Mouse (Mus musculus) heart, embryonic 13.5 days (tissue): ENCODE data around the gene Acad8. TPM values are rescaled to one million over a fixed set of nuclear protein-coding genes. Genes with fewer than 3 reads are reported as not detected.

Source experiments
- ATAC-seq: fragments of 200-750 bp; cut with Nextera tagmentation; 2 replicates; pipeline ENCODE4 v1.8.0; 2017; ENCODE audit warnings: moderate TSS enrichment; ENCODE audit not compliant: insufficient number of reproducible peaks, low FRiP score, low TSS enrichment; ENCODE audit errors: extremely low read depth
- H3K27ac ChIP-seq: fragments of 300-500 bp; sonication (generic); replicated peaks from 2 replicates; pipeline ENCODE4 v1.5.1; 2015; ENCODE audit warnings: moderate library complexity, mild to moderate bottlenecking, inconsistent platforms
- H3K27me3 ChIP-seq: fragments of 300-500 bp; sonication (generic); replicated peaks from 2 replicates; pipeline ENCODE4 v1.6.1; 2015; ENCODE audit warnings: mild to moderate bottlenecking, inconsistent platforms
- H3K36me3 ChIP-seq: fragments of 300-500 bp; sonication (generic); 2 replicates; pipeline ENCODE4 v1.6.1; 2015; ENCODE audit warnings: mild to moderate bottlenecking, inconsistent platforms
- H3K4me1 ChIP-seq: fragments of 300-500 bp; sonication (generic); 2 replicates; pipeline ENCODE4 v1.6.1; 2015; ENCODE audit warnings: inconsistent platforms
- H3K4me2 ChIP-seq: fragments of 300-500 bp; sonication (generic); 2 replicates; pipeline ENCODE4 v1.6.1; 2015; ENCODE audit warnings: inconsistent platforms, mild to moderate bottlenecking, moderate library complexity
- H3K4me3 ChIP-seq: fragments of 300-500 bp; sonication (generic); 2 replicates; pipeline ENCODE4 v1.5.1; 2015; ENCODE audit warnings: moderate library complexity, mild to moderate bottlenecking, inconsistent platforms
- H3K9ac ChIP-seq: fragments of 300-500 bp; sonication (generic); 2 replicates; pipeline ENCODE4 v1.6.1; 2015; ENCODE audit warnings: inconsistent platforms, mild to moderate bottlenecking, moderate library complexity
- H3K9me3 ChIP-seq: fragments of 300-500 bp; sonication (generic); 2 replicates; pipeline ENCODE4 v1.6.1; 2016; ENCODE audit warnings: inconsistent platforms
- WGBS: fragments of 180-500 bp; shearing (Covaris S2); methylation state at CpG from one replicate; pipeline ENCODE4 v1.1.7; 2015; ENCODE audit warnings: mixed read lengths; 5-methylcytosine and 5-hydroxymethylcytosine counted together
- polyA plus RNA-seq: library from polyadenylated mRNA; unstranded; fragments of >200 nt; fragmentation: Nextera tagmentation; extraction: Ambion mirVana; gene quantifications from 2 replicates; pipeline ENCODE4 v1.2.1, GENCODE M21; 2015

Acad8 gene
- polyA plus RNA-seq, 1 experiment from 2014 or later: 34.0 TPM

GRCm38 (mm10) chr9:27006866-27007265 is 7.5 kb upstream of the Acad8 start:
- H3K27me3 ChIP-seq: no peaks in the 10 kb centered on the region
- H3K9ac ChIP-seq: no peak overlapping the region
- no peaks in the 10 kb centered on the region for H3K9me3 ChIP-seq
- 90% methylated on average over 5 of the region's 5 CpGs for WGBS
- H3K4me2 ChIP-seq: no peak overlapping the region
- no peaks in the 10 kb centered on the region for H3K4me1 ChIP-seq
- no peak overlapping the region for H3K27ac ChIP-seq
- ATAC-seq: no peak
- H3K36me3 ChIP-seq: peaks cover 95% of the 10 kb centered on the region
- no peak overlapping the region for H3K4me3 ChIP-seq

DNA sequence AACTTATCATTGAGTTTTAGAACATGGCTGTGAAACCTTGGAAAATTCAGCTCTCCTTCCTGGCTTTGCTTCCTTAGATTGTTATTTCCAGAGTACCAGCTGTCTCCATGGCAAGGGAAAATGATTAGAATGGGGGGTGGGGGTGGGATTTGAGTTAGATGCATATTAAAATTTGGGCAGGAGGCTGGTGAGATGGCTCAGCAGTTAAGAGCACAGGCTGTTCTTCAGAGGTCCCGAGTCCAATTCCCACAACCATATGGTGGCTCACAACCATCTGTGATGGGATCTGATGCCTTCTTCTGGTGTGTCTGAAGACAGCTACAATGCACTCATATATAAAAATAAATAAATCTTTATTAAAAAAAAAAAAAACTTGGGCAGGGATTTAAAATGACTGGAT is 6.6 kb upstream of the Acad8 start:
- H3K4me2 ChIP-seq: no peak overlapping the region
- peaks cover 86% of the 10 kb centered on the region for H3K36me3 ChIP-seq
- 85% methylated on average over 1 of the region's 1 CpGs for WGBS
- peaks cover 5% of the 10 kb centered on the region for H3K4me1 ChIP-seq
- no peaks in the 10 kb centered on the region for H3K27me3 ChIP-seq
- no peak overlapping the region for H3K27ac ChIP-seq
- no peak for ATAC-seq
- H3K9me3 ChIP-seq: no peaks in the 10 kb centered on the region
- no peak overlapping the region for H3K4me3 ChIP-seq
- no peak overlapping the region for H3K9ac ChIP-seq

- peaks cover 12% of the 10 kb centered on the region for H3K4me1 ChIP-seq
- H3K9me3 ChIP-seq: no peaks in the 10 kb centered on the region
- peaks cover 80% of the 10 kb centered on the region for H3K36me3 ChIP-seq
- ATAC-seq: no peak
- 88% methylated on average over 3 of the region's 3 CpGs for whole genome bisulfite sequencing
- no peaks in the 10 kb centered on the region for H3K27me3 ChIP-seq
- no peak overlapping the region for H3K9ac ChIP-seq
- H3K27ac ChIP-seq: no peak overlapping the region
- H3K4me2 ChIP-seq: no peak overlapping the region
- no peak overlapping the region for H3K4me3 ChIP-seq
These were observed 5.9 kb upstream of the Acad8 start for GRCm38 (mm10) chr9:27005231-27005630.

DNA sequence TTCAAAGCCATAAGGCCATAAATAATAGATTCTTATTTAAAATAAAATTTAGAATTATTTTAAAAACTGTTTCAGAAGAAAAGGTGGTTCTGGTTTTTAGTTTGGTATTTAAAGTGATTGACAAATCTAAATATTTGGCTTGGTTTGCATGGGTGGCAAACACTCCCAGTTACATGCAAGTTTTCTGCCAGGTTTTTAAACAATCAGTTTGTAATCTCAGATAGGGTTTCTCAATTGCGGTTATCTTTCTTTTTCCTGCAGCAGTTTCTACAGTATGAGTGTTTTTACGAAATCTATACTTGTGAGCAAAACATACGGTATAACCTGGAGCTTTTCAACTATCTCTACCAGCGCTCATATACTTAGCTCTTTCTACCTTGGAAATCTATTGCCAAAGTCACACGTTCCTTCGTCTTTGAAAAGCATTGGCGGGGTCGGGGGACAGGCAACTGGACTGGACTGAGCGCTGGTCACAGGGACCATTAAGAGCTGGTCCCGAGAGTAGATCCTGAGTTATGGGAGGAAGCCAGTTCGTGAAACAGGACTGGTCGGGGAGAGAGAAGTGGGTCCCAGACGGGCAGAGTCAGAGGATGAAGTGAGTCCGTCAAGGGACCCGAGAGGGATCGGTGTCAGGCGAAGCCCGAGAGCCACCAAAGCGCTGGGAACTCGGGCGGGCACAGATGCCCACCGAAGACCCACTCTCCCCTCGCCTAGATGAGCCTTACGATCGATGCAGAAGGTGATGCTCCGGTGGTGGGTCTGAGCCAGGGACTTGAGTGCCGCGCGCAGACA is 501 bp downstream of the Acad8 start:
- Histone ChIP-seq H3K4me1 (peaks cover 23% of the 10 kb centered on the region), H3K4me2 (peak overlapping the region; percentile 95), H3K36me3 (peaks cover 16% of the 10 kb centered on the region), H3K4me3 (peak overlapping the region; percentile 85), H3K9me3 (no peaks in the 10 kb centered on the region), H3K9ac (peak overlapping the region; percentile 94), H3K27me3 (no peaks in the 10 kb centered on the region), H3K27ac (peak overlapping the region; percentile 77)
- 3% methylated on average over 29 of the region's 29 CpGs for WGBS
- ATAC-seq: peak; percentile 30; the same call in 1 of the 2 replicates

- no peaks in the 10 kb centered on the region for H3K9me3 ChIP-seq
- no peak overlapping the region for H3K27ac ChIP-seq
- no peak for ATAC-seq
- no peak overlapping the region for H3K4me3 ChIP-seq
- no peak overlapping the region for H3K9ac ChIP-seq
- no peak overlapping the region for H3K4me2 ChIP-seq
- peaks cover 23% of the 10 kb centered on the region for H3K4me1 ChIP-seq
- no peaks in the 10 kb centered on the region for H3K27me3 ChIP-seq
- H3K36me3 ChIP-seq: peaks cover 5% of the 10 kb centered on the region
- WGBS: 92% methylated on average over 2 of the region's 2 CpGs
These were observed 1.9 kb downstream of the Acad8 start for GRCm38 (mm10) chr9:26997501-26997900.

- Histone ChIP-seq H3K4me3 (no peak overlapping the region), H3K9ac (no peak overlapping the region), H3K36me3 (peaks cover 7% of the 10 kb centered on the region), H3K27me3 (no peaks in the 10 kb centered on the region), H3K4me1 (peaks cover 23% of the 10 kb centered on the region), H3K9me3 (no peaks in the 10 kb centered on the region), H3K4me2 (no peak overlapping the region), H3K27ac (no peak overlapping the region)
- ATAC-seq: no peak
- 88% methylated on average over 3 of the region's 3 CpGs for WGBS
These were observed 2.3 kb downstream of the Acad8 start for GRCm38 (mm10) chr9:26997062-26997461.

GRCm38 (mm10) chr9:26993900-26994299 is 5.5 kb downstream of the Acad8 start:
- Histone ChIP-seq H3K27ac (no peak overlapping the region), H3K9me3 (no peaks in the 10 kb centered on the region), H3K4me3 (no peak overlapping the region), H3K36me3 (peaks cover 39% of the 10 kb centered on the region), H3K4me1 (peaks cover 9% of the 10 kb centered on the region), H3K4me2 (no peak overlapping the region), H3K27me3 (no peaks in the 10 kb centered on the region), H3K9ac (no peak overlapping the region)
- 64% methylated on average over 3 of the region's 3 CpGs for WGBS
- ATAC-seq: no peak

GRCm38 (mm10) chr9:26993118-26993517 is 6.2 kb downstream of the Acad8 start:
- no peak overlapping the region for H3K4me3 ChIP-seq
- H3K9me3 ChIP-seq: no peaks in the 10 kb centered on the region
- H3K4me1 ChIP-seq: peaks cover 3% of the 10 kb centered on the region; the same call in 1 of the 2 replicates
- WGBS: 93% methylated on average over 10 of the region's 10 CpGs
- H3K27ac ChIP-seq: no peak overlapping the region
- H3K27me3 ChIP-seq: no peaks in the 10 kb centered on the region
- no peak for ATAC-seq
- H3K9ac ChIP-seq: no peak overlapping the region
- H3K4me2 ChIP-seq: no peak overlapping the region
- peaks cover 46% of the 10 kb centered on the region for H3K36me3 ChIP-seq

DNA sequence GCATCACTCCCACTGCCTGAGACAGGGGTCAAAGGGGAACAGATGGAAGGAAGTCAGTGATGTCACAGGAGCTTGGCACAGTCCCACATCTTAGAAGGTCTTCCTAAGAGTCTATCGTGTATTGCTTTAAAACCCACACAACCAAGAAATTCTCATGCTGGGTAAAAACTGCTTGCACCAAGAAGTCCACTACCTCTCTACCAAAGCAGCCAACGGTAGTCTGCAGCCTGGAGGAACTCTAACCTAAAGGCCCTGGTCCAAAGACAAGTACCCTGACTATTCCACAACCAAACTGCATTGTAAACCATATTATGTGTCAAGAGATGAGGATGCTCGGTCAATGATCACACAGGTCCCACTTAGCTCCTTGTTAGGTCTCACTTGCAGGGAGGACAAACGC is 9.2 kb downstream of the Acad8 start:
- Histone ChIP-seq H3K4me2 (no peak overlapping the region), H3K27me3 (no peaks in the 10 kb centered on the region), H3K9me3 (no peaks in the 10 kb centered on the region), H3K36me3 (peaks cover 70% of the 10 kb centered on the region), H3K27ac (no peak overlapping the region), H3K4me1 (no peaks in the 10 kb centered on the region), H3K9ac (no peak overlapping the region), H3K4me3 (no peak overlapping the region)
- WGBS: 82% methylated on average over 4 of the region's 4 CpGs
- no peak for ATAC-seq

DNA sequence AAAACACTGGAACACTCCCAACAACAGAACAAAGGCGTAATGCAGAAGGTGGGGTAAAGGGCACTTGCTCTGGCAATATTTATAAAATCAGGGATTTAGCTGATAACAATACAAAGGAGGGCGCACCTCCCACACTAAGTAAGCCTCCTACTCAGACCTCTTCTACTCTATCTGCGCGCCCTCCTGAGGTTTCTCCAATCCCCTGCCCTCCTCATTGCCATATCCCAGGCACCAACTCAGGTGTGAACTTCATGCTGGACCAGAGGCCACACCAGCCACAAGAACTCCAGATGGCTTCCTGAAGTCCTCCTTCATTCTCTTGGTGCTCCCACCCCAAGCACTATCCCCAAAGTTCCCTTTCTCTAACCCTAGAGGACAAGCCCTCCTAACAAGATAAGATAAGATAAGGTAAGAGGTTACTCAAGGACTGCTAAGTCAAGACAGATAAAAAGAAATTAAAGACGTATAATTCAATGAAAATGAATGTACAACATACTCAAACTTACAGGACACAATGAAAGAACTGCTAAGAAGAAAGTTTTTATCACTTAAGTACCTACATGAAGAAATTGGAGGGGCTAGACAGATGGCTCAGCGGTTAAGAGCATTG is 13.6 kb downstream of the Acad8 start:
- Histone ChIP-seq H3K36me3 (peaks cover 76% of the 10 kb centered on the region), H3K4me1 (no peaks in the 10 kb centered on the region), H3K9me3 (no peaks in the 10 kb centered on the region), H3K9ac (no peak overlapping the region), H3K4me3 (no peak overlapping the region), H3K27ac (no peak overlapping the region), H3K4me2 (no peak overlapping the region), H3K27me3 (no peaks in the 10 kb centered on the region)
- ATAC-seq: no peak
- WGBS: 79% methylated on average over 6 of the region's 6 CpGs

GRCm38 (mm10) chr9:26985090-26985613 is 14.2 kb downstream of the Acad8 start:
- Histone ChIP-seq H3K27ac (no peak overlapping the region), H3K4me3 (no peak overlapping the region), H3K4me2 (no peak overlapping the region), H3K36me3 (peaks cover 74% of the 10 kb centered on the region), H3K9me3 (no peaks in the 10 kb centered on the region), H3K4me1 (no peaks in the 10 kb centered on the region), H3K27me3 (no peaks in the 10 kb centered on the region), H3K9ac (no peak overlapping the region)
- ATAC-seq: no peak
- 76% methylated on average over 2 of the region's 2 CpGs for WGBS
